Comparison of ENCODE assay signal across 8 mouse cellular contexts in the genomic region with DNA sequence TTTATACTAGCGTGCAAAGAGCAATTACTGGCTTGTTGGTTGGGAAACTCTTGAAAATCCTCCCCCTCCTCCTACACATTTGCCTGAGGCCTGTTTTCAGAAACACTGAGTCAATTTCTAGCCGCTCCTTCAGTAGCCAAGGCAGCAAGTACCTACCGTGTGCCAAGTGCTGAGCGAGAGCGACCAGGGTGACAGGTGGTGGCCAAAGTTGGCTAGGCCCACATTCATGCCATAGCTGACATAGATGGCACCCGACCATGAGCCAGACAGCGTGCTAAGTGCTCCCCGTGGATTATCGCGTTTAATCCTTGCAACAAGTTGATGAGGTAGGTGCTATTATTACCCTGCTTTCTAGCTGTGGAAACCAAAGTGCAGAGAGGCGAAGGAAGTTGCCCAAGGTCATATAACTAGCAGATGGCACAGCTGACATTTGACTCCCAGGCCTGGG. TPM values are rescaled to one million over a fixed set of nuclear protein-coding genes. Genes with fewer than 3 reads are reported as not detected.
DNase-seq lines count a peak whose midpoint lies in the region; ATAC-seq and TF ChIP-seq lines count a peak whose summit lies in the region.

No protein-coding gene starts in this region.

- 0 out of 2 replicates have a peak, but pooled peaks cover 6% of the 10 kb centered on the region for H3K4me1 ChIP-seq in kidney, adult 2 months (ENCODE audit: control insufficient read depth, insufficient read depth, low read length)
- peaks cover 14% of the 10 kb centered on the region; the same call in 1 of the 2 replicates for H3K4me1 ChIP-seq in brown adipose tissue, adult 24 weeks (ENCODE audit: control insufficient read depth, insufficient read depth, insufficient read length, low read length)
- H3K4me1 ChIP-seq in limb, embryonic 14.5 days (ENCODE audit: control insufficient read depth, insufficient read depth, low read length): peaks cover 14% of the 10 kb centered on the region

- no peak overlapping the region for H3K9ac ChIP-seq in limb, embryonic 14.5 days (ENCODE audit: low read depth, low read length, severe bottlenecking)

- no peaks in the 10 kb centered on the region for H3K27me3 ChIP-seq in kidney, adult 2 months (replicated peaks; ENCODE audit: control insufficient read depth, insufficient read depth, low read length)
- H3K27me3 ChIP-seq in limb, embryonic 14.5 days (ENCODE audit: control insufficient read depth, insufficient read depth, low read length): no peaks in the 10 kb centered on the region

- no peaks in the 10 kb centered on the region for H3K36me3 ChIP-seq in kidney, adult 2 months (ENCODE audit: control insufficient read depth, insufficient read depth, low read length)
- H3K36me3 ChIP-seq in limb, embryonic 14.5 days (ENCODE audit: control insufficient read depth, insufficient read depth, low read length): no peaks in the 10 kb centered on the region

- TF ChIP-seq POLR2A in kidney, adult 2 months (IDR thresholded peaks at IDR 0.05; ENCODE audit: low read depth, low read length): no peak
- no peak for TF ChIP-seq POLR2A in limb, embryonic 14.5 days (IDR thresholded peaks at IDR 0.05; ENCODE audit: borderline replicate concordance, extremely low read depth, insufficient read depth, insufficient read length)

- ATAC-seq in limb, embryonic 14.5 days (ENCODE audit: low FRiP score, low read depth): peak; percentile 53

- H3K9me3 ChIP-seq in limb, embryonic 14.5 days (ENCODE audit: control insufficient read depth, low read length): no peaks in the 10 kb centered on the region

- H3K4me2 ChIP-seq in limb, embryonic 14.5 days (replicated peaks; ENCODE audit: low read depth, low read length, severe bottlenecking): no peak overlapping the region

- WGBS in kidney, adult 2 months: 79% methylated on average over 11 of the region's 11 CpGs
- 37% methylated on average over 11 of the region's 11 CpGs for WGBS in limb, embryonic 14.5 days

- intact Hi-C loops in gastrocnemius, postnatal 36 days (cut with DNase I): no loop called here

- H3K27ac ChIP-seq in kidney, adult 2 months (ENCODE audit: insufficient read depth, low read depth, low read length): peak overlapping the region; percentile 37
- H3K27ac ChIP-seq in brown adipose tissue, adult 24 weeks (replicated peaks; ENCODE audit: low read depth, low read length): peak overlapping the region; percentile 67
- no peak overlapping the region for H3K27ac ChIP-seq in limb, embryonic 14.5 days (replicated peaks; ENCODE audit: low read depth, low read length)

- no peak overlapping the region for H3K4me3 ChIP-seq in kidney, adult 2 months (ENCODE audit: insufficient read depth, low read depth, low read length)
- no peak overlapping the region for H3K4me3 ChIP-seq in brown adipose tissue, adult 24 weeks (ENCODE audit: insufficient read depth, low read depth, low read length)
- no peak overlapping the region for H3K4me3 ChIP-seq in limb, embryonic 14.5 days (replicated peaks; ENCODE audit: low read length)

- no peak for TF ChIP-seq CTCF in kidney, adult 2 months (conservative IDR thresholded peaks at IDR 0.05; ENCODE audit: insufficient read depth, insufficient read length, low read depth, low read length)

- peak; percentile 12 for DNase-seq in kidney, adult 2 months
- no peak for DNase-seq in kidney, adult 11 months
- peak; percentile 53 to 65 for DNase-seq in gastrocnemius, postnatal 36 days
- peak; percentile 52 for DNase-seq in limb, embryonic 14.5 days (ENCODE audit: low spot score)
- no peak for DNase-seq in layer of hippocampus, postnatal 36 days
- no peak for DNase-seq in spleen, postnatal 10 days (ENCODE audit: low spot score in 2 of 2)
- DNase-seq in urinary bladder, adult 2 months (ENCODE audit: low spot score): no peak

RNA-seq across cellular contexts. Expression of a gene that starts 24.7 kb away (rescaled TPM):
- 7.0 and 9.2 TPM in 2 replicates for polyA plus RNA-seq in kidney, adult 2 months (2012; rRNA removed)
- 32.9 and 44.3 TPM in 2 replicates for polyA plus RNA-seq in brown adipose tissue, adult 24 weeks (2012; ENCODE audit: insufficient read depth, insufficient read length, missing spikeins)
- total RNA-seq in gastrocnemius, postnatal 36 days (2021): 10 to 100 TPM; 30.3 to 34.2 TPM
- 35.2 and 46.1 TPM in 2 replicates for polyA plus RNA-seq in limb, embryonic 14.5 days (2012; rRNA removed)
- 65.1 and 74.4 TPM in 2 replicates for polyA plus RNA-seq in limb, embryonic 14.5 days (2014; fragmentation: Nextera tagmentation; extraction: Ambion mirVana)
- 10 to 100 TPM; 91.1 to 99.3 TPM for total RNA-seq in layer of hippocampus, postnatal 36 days (2021)
- 23.6 and 30.7 TPM in 2 replicates for polyA plus RNA-seq in urinary bladder, adult 2 months (2012; rRNA removed)

Comparison
In these comparisons a context has a peak if more than half of its experiments do, and no peak if none do; other contexts are left out.
1. DNase-seq: peak in kidney, adult 2 months (single experiment), gastrocnemius, postnatal 36 days (2 of 2) and limb, embryonic 14.5 days (single experiment); none in kidney, adult 11 months (single experiment), layer of hippocampus, postnatal 36 days (0 of 2), spleen, postnatal 10 days (0 of 2) and urinary bladder, adult 2 months (single experiment).